Mouse (Mus musculus) erythroblast, embryonic 14.5 days (primary cell): ENCODE data around the gene Dph1.

Source experiments
- GATA1 ChIP-seq: IDR thresholded peaks from 2 replicates; pipeline ENCODE4 v1.6.1; 2012; ENCODE audit warnings: low read length, inconsistent platforms, mixed read lengths
- TAL1 ChIP-seq: IDR thresholded peaks from 3 replicates; pipeline ENCODE4 v1.6.1; 2012; ENCODE audit warnings: low read length, inconsistent platforms, mixed read lengths

DNA sequence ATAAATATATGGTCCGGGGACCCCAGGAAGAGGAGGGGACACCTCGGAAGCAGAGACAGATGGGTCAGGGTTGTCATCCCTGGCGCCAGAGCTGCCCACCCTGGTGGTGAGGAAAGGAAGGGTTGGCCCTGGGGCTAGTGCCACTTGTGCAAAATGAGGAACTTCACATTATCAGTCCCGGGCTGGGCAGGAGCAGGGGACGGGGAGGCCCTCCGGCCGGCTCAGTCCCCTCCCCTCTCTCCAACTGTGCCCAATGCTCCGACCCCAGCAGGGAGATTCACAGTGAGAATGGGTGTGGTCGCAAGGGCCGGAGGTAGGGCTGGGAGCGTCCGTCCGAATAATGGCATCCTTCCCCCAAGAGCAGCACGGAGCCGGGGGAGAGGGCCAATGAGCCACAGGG lies 26.3 kb downstream of the Dph1 start:
- TF ChIP-seq TAL1 (no peak), GATA1 (no peak)
